Mouse (Mus musculus) urinary bladder, adult 2 months (tissue): Measurements from ENCODE around the gene Grk6. TPM values are rescaled to one million over a fixed set of nuclear protein-coding genes. Genes with fewer than 3 reads are reported as not detected.

ENCODE experiments used
- polyA plus RNA-seq: library from polyadenylated mRNA; depleted of rRNA; stranded (reverse); fragments of >200 nt; gene quantifications from 2 replicates; pipeline ENCODE4 v1.2.3, GENCODE M21; 2012; rRNA removed

The Grk6 gene
- polyA plus RNA-seq, 1 experiment = 42.4 TPM

Other genes with a start within 250 kb of the Grk6 start
- 25.8 and 32.1 TPM in 2 replicates for gene Nsd1, start 235.3 kb upstream of the Grk6 start, polyA plus RNA-seq
- 168 and 176 TPM in 2 replicates for gene Prelid1, start 124.6 kb upstream of the Grk6 start, polyA plus RNA-seq
- gene Rab24, start 123.1 kb upstream of the Grk6 start, polyA plus RNA-seq = 100.0 and 134 TPM in 2 replicates
- gene Mxd3, start 115.2 kb upstream of the Grk6 start, polyA plus RNA-seq = 1.3 and 1.9 TPM in 2 replicates
- gene Lman2, start 82.3 kb upstream of the Grk6 start, polyA plus RNA-seq = 67.3 and 72.5 TPM in 2 replicates
- 2.0 and 2.7 TPM in 2 replicates for gene Rgs14, start 75.3 kb upstream of the Grk6 start, polyA plus RNA-seq
- gene Slc34a1, start 46.9 kb upstream of the Grk6 start, polyA plus RNA-seq = 0.44 and 0.52 TPM in 2 replicates
- not detected in 2 replicates for gene Pfn3, start 29.8 kb upstream of the Grk6 start, polyA plus RNA-seq
- 0.06 and 0.07 TPM in 2 replicates for gene F12, start 18.3 kb upstream of the Grk6 start, polyA plus RNA-seq
- gene Prr7, start 19.2 kb downstream of the Grk6 start, polyA plus RNA-seq = 3.5 and 3.8 TPM in 2 replicates
- 43.0 and 45.3 TPM in 2 replicates for gene Dbn1, start 43.0 kb downstream of the Grk6 start, polyA plus RNA-seq
- 382 and 383 TPM in 2 replicates for gene Pdlim7, start 68.6 kb downstream of the Grk6 start, polyA plus RNA-seq
- 5.1 and 6.9 TPM in 2 replicates for gene Dok3, start 84.2 kb downstream of the Grk6 start, polyA plus RNA-seq
- 45.1 and 51.6 TPM in 2 replicates for gene Ddx41, start 91.6 kb downstream of the Grk6 start, polyA plus RNA-seq
- 86.0 and 97.9 TPM in 2 replicates for gene Fam193b, start 126.0 kb downstream of the Grk6 start, polyA plus RNA-seq
- 136 and 157 TPM in 2 replicates for gene Tmed9, start 128.7 kb downstream of the Grk6 start, polyA plus RNA-seq
- 17.7 and 22.1 TPM in 2 replicates for gene B4galt7, start 154.8 kb downstream of the Grk6 start, polyA plus RNA-seq
- 44.0 and 46.8 TPM in 2 replicates for gene Caml, start 177.9 kb downstream of the Grk6 start, polyA plus RNA-seq
- 33.9 and 35.8 TPM in 2 replicates for gene Ddx46, start 190.0 kb downstream of the Grk6 start, polyA plus RNA-seq
- gene B230219D22Rik, start 248.1 kb downstream of the Grk6 start, polyA plus RNA-seq = 66.3 and 72.9 TPM in 2 replicates